Mouse (Mus musculus) liver, embryonic 15.5 days (tissue): ENCODE results near the gene Slc4a5. TPM values are rescaled to one million over a fixed set of nuclear protein-coding genes. Genes with fewer than 3 reads are reported as not detected.

Source experiments
- ATAC-seq: fragments of 200-750 bp; cut with Nextera tagmentation; 2 replicates; pipeline ENCODE4 v1.8.0; 2017; ENCODE audit warnings: moderate number of reproducible peaks, mild to moderate bottlenecking, moderate library complexity; ENCODE audit not compliant: insufficient read depth
- H3K27ac ChIP-seq: fragments of 300-500 bp; sonication (generic); replicated peaks from 2 replicates; pipeline ENCODE4 v1.5.1; 2015; ENCODE audit warnings: mild to moderate bottlenecking, inconsistent platforms
- H3K27me3 ChIP-seq: fragments of 300-500 bp; sonication (generic); 2 replicates; pipeline ENCODE4 v1.6.1; 2015; ENCODE audit warnings: mild to moderate bottlenecking, inconsistent platforms
- H3K36me3 ChIP-seq: fragments of 300-500 bp; sonication (generic); replicated peaks from 2 replicates; pipeline ENCODE4 v1.6.1; 2015; ENCODE audit warnings: moderate library complexity, mild to moderate bottlenecking, inconsistent platforms
- H3K4me1 ChIP-seq: fragments of 300-500 bp; sonication (generic); replicated peaks from 2 replicates; pipeline ENCODE4 v1.6.1; 2015; ENCODE audit warnings: inconsistent platforms
- H3K4me2 ChIP-seq: fragments of 300-500 bp; sonication (generic); 2 replicates; pipeline ENCODE4 v1.6.1; 2015; ENCODE audit warnings: moderate library complexity, mild to moderate bottlenecking, inconsistent platforms
- H3K4me3 ChIP-seq: fragments of 300-500 bp; sonication (generic); replicated peaks from 2 replicates; pipeline ENCODE4 v1.5.1; 2015; ENCODE audit warnings: mild to moderate bottlenecking, inconsistent platforms
- H3K9ac ChIP-seq: fragments of 300-500 bp; sonication (generic); 2 replicates; pipeline ENCODE4 v1.6.1; 2015; ENCODE audit warnings: moderate library complexity, mild to moderate bottlenecking, inconsistent platforms
- H3K9me3 ChIP-seq: fragments of 300-500 bp; sonication (generic); replicated peaks from 2 replicates; pipeline ENCODE4 v1.6.1; 2016; ENCODE audit warnings: inconsistent platforms
- WGBS: fragments of 180-500 bp; shearing (Covaris S2); methylation state at CpG from one replicate; pipeline ENCODE4 v1.1.7; 2015; ENCODE audit warnings: mixed read lengths; ENCODE audit not compliant: insufficient replicate concordance; 5-methylcytosine and 5-hydroxymethylcytosine counted together
- polyA plus RNA-seq: library from polyadenylated mRNA; unstranded; fragments of >200 nt; fragmentation: Nextera tagmentation; extraction: Ambion mirVana; gene quantifications from 2 replicates; pipeline ENCODE4 v1.2.1, GENCODE M21; 2015

Gene Slc4a5
- polyA plus RNA-seq, 1 experiment from 2014 or later, result 1.1 TPM

GRCm38 (mm10) chr6:83309017-83309416 is 89.4 kb downstream of the Slc4a5 start:
- peaks cover 95% of the 10 kb centered on the region for H3K36me3 ChIP-seq
- WGBS, result 87% methylated on average over 7 of the region's 7 CpGs
- H3K9me3 ChIP-seq, result no peaks in the 10 kb centered on the region
- H3K9ac ChIP-seq, result no peak overlapping the region
- H3K4me2 ChIP-seq, result no peak overlapping the region
- H3K27ac ChIP-seq, result no peak overlapping the region
- ATAC-seq, result no peak
- no peak overlapping the region for H3K4me3 ChIP-seq
- peaks cover 34% of the 10 kb centered on the region for H3K4me1 ChIP-seq
- no peaks in the 10 kb centered on the region for H3K27me3 ChIP-seq

DNA sequence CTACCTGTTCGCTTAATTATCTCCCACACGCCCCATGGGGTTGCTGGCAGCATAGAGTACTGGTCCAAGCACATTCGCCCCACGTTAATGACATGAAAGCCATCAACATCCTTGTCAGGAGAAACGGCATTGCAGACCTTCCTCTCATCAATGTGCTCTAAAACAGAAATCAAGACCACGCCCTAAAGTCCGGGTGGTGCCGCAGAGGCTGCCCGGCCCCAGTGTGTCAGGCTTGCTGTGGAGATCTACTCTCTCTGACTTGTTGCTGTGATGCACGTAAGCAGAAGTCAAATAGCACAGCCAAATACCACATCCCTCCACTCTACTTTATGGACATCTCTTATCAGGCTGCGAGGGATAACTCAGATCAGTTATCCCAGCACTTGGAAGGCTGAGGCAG is 91.6 kb downstream of the Slc4a5 start:
- Histone ChIP-seq H3K36me3 (peaks cover 73% of the 10 kb centered on the region), H3K4me1 (peaks cover 54% of the 10 kb centered on the region), H3K4me2 (0 out of 2 replicates have a peak overlapping the region, but pooled peaks have one; percentile 2), H3K4me3 (no peak overlapping the region), H3K27me3 (no peaks in the 10 kb centered on the region), H3K9ac (no peak overlapping the region), H3K27ac (no peak overlapping the region), H3K9me3 (no peaks in the 10 kb centered on the region)
- no peak for ATAC-seq
- 62% methylated on average over 11 of the region's 11 CpGs for WGBS

- no peaks in the 10 kb centered on the region for H3K9me3 ChIP-seq
- H3K27me3 ChIP-seq, result no peaks in the 10 kb centered on the region
- no peak overlapping the region for H3K9ac ChIP-seq
- H3K4me2 ChIP-seq, result peak overlapping the region; percentile 6; the same call in 1 of the 2 replicates
- H3K4me1 ChIP-seq, result peaks cover 62% of the 10 kb centered on the region
- H3K27ac ChIP-seq, result peak overlapping the region; percentile 56; the same call in 1 of the 2 replicates
- no peak for ATAC-seq
- H3K4me3 ChIP-seq, result no peak overlapping the region
- H3K36me3 ChIP-seq, result peaks cover 65% of the 10 kb centered on the region
- 83% methylated on average over 7 of the region's 7 CpGs for WGBS
Observed at GRCm38 (mm10) chr6:83312021-83312420, 92.4 kb downstream of the Slc4a5 start.

DNA sequence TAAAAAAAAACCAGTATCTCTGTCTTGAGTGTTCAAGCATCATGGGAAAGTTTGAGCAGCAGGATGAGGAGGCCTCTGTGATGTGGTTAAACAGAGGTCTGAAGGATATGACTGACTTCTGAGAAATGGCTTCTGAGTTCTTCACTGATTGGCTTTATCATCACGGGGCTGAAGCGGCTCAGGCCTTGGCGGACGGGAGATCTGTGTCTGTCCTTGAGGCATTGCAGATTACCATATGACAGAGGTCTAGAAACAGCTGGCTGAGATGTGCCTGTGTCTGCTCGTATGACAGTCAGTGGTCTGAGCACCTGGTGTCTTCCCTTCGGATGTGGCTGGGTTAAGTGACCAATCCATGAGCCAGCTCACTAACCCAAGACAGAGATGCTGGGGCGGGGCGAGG is 92.9 kb downstream of the Slc4a5 start:
- Histone ChIP-seq H3K4me1 (peaks cover 62% of the 10 kb centered on the region), H3K27me3 (no peaks in the 10 kb centered on the region), H3K4me3 (no peak overlapping the region), H3K4me2 (peak overlapping the region; percentile 40; the same call in 1 of the 2 replicates), H3K27ac (peak overlapping the region; percentile 69), H3K36me3 (peaks cover 60% of the 10 kb centered on the region), H3K9ac (no peak overlapping the region), H3K9me3 (no peaks in the 10 kb centered on the region)
- 33% methylated on average over 8 of the region's 8 CpGs for WGBS
- ATAC-seq, result peak; percentile 22

DNA sequence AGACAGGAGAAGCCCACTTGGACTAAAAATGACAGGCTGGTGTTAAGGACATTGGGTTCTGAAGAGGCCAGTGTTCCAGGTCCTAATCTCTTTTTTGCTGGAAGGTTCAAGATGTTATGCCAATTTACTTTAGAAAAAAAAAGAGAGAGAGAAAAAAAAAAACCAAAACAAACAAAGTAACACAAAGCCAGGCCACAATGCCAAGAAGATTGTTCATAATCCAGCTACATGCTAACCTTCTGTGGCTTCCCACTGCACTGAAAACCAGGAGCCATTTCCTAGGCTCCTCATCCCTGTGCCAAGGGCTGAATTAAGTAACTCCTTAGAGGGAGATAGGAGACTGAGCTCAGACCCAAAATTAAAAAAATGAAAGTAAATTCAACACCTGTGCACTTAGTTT is 95.7 kb downstream of the Slc4a5 start:
- H3K4me3 ChIP-seq, result peak overlapping the region; percentile 88
- no peaks in the 10 kb centered on the region for H3K9me3 ChIP-seq
- H3K27ac ChIP-seq, result peak overlapping the region; percentile 85
- peak overlapping the region; percentile 39 for H3K9ac ChIP-seq
- no peak for ATAC-seq
- no peaks in the 10 kb centered on the region for H3K27me3 ChIP-seq
- H3K36me3 ChIP-seq, result peaks cover 33% of the 10 kb centered on the region
- H3K4me2 ChIP-seq, result peak overlapping the region; percentile 87
- H3K4me1 ChIP-seq, result peaks cover 71% of the 10 kb centered on the region

DNA sequence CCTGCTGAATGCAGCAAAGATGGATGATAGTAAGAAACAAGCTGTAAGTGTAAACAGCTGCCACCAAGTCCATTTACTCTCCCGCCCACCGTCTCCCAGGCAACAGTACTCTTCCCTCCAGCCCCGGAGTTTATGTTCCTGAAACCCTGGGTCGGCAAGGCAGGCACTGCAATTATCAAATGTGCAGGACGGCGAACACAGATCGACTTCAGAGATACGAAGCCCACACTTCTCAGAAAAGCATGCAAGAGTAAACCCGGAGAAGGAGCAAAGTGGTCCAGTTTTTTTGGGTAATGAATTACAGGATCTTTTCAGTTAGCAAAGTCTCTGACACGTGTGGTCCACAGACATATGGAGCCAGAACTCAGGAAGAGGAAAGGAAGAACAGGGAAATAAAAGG is 96.4 kb downstream of the Slc4a5 start:
- Histone ChIP-seq H3K36me3 (peaks cover 26% of the 10 kb centered on the region), H3K9me3 (no peaks in the 10 kb centered on the region), H3K9ac (peak overlapping the region; percentile 87), H3K4me3 (peak overlapping the region; percentile 88), H3K4me1 (peaks cover 66% of the 10 kb centered on the region), H3K27ac (peak overlapping the region; percentile 85), H3K4me2 (peak overlapping the region; percentile 87), H3K27me3 (no peaks in the 10 kb centered on the region)
- ATAC-seq, result no peak
- WGBS, result 3% methylated on average over 10 of the region's 10 CpGs

GRCm38 (mm10) chr6:83317108-83317741 is 97.6 kb downstream of the Slc4a5 start:
- peak overlapping the region; percentile 87 for H3K9ac ChIP-seq
- H3K27me3 ChIP-seq, result no peaks in the 10 kb centered on the region
- under 1% methylated on average over 52 of the region's 52 CpGs for WGBS
- peak overlapping the region; percentile 88 for H3K4me3 ChIP-seq
- peak overlapping the region; percentile 87 for H3K4me2 ChIP-seq
- H3K36me3 ChIP-seq, result peaks cover 14% of the 10 kb centered on the region
- H3K9me3 ChIP-seq, result no peaks in the 10 kb centered on the region
- peaks cover 57% of the 10 kb centered on the region for H3K4me1 ChIP-seq
- ATAC-seq, result peak; percentile 97
- peak overlapping the region; percentile 85 for H3K27ac ChIP-seq

DNA sequence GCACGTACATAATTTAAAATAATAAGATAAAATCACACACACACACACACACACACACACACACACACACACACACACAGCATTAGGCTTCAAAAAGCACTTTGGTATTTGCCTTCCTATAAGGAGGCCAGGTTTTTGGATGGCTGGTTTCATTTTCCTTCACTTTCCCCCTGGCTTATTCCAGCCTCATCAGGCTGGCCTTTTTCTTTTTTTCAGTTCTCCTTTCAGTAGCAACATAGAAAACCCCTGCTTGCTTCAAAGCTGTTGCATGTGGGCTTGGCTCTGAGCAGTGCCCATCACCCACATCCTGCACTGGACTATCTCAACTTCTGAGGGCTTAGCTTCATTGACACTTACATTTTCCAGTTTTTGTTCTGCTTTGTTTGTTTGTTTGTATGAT is 102.3 kb downstream of the Slc4a5 start:
- ATAC-seq, result no peak
- Histone ChIP-seq H3K9ac (no peak overlapping the region), H3K27me3 (no peaks in the 10 kb centered on the region), H3K4me1 (peaks cover 36% of the 10 kb centered on the region), H3K9me3 (no peaks in the 10 kb centered on the region), H3K36me3 (peaks cover 5% of the 10 kb centered on the region; the same call in 1 of the 2 replicates), H3K4me2 (no peak overlapping the region), H3K4me3 (no peak overlapping the region), H3K27ac (no peak overlapping the region)
- WGBS, result 60% methylated on average over 1 of the region's 1 CpGs

GRCm38 (mm10) chr6:83322794-83323193 is 103.2 kb downstream of the Slc4a5 start:
- Histone ChIP-seq H3K4me2 (0 out of 2 replicates have a peak overlapping the region, but pooled peaks have one; percentile 26), H3K9me3 (no peaks in the 10 kb centered on the region), H3K9ac (no peak overlapping the region), H3K27ac (peak overlapping the region; percentile 10; the same call in 1 of the 2 replicates), H3K36me3 (peaks cover 7% of the 10 kb centered on the region), H3K4me3 (no peak overlapping the region), H3K4me1 (peaks cover 37% of the 10 kb centered on the region), H3K27me3 (no peaks in the 10 kb centered on the region)
- whole genome bisulfite sequencing, result 57% methylated on average over 2 of the region's 2 CpGs
- ATAC-seq, result no peak

DNA sequence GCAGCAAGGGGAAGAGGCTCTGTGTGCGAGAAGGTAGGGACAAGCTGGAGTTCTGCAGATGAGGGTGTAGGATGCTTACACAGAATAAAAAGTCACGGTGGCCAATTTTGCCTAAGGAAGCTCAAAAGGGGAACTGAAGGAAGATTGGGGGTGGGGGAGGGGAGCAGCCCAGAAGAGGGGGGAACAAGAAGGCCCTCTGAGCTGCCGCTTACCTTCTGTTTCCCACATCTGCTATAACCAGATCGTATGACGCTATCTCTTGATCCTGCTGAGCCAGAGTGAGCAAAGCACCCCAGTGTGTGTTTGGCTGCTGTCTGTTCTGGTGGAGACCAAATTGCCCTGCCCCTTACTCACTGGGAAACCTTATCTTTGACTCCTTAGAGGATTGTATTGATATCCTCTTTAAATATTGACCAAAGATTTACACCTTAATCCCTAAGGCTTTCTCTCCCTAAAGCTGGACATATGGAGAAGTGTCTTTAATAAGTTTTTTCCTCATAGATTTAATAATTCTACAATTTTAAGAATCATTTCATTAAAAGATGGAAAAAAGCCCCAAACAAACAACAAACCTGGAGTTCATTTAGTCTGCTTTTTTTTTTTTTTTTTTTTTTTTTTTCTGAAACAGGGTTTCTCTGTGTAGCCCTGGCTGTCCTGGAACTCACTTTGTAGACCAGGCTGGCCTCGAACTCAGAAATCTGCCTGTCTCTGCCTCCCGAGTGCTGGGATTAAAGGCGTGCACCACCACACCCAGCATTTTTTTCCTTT is 104.2 kb downstream of the Slc4a5 start:
- Histone ChIP-seq H3K4me2 (peak overlapping the region; percentile 75), H3K36me3 (peaks cover 15% of the 10 kb centered on the region), H3K9ac (no peak overlapping the region; the same call in 1 of the 2 replicates), H3K4me1 (peaks cover 38% of the 10 kb centered on the region), H3K27me3 (no peaks in the 10 kb centered on the region), H3K9me3 (no peaks in the 10 kb centered on the region), H3K27ac (peak overlapping the region; percentile 10), H3K4me3 (0 out of 2 replicates have a peak overlapping the region, but pooled peaks have one; percentile 20)
- WGBS, result 49% methylated on average over 8 of the region's 8 CpGs
- ATAC-seq, result no peak
